Mouse (Mus musculus) ES-Bruce4 (cell line): Measurements from ENCODE around the gene Apol9b.
"Not testable (repeated sequence)": the region's sequence is repeated elsewhere in the genome, so short reads cannot be mapped to it uniquely, and the experiment has no call there.

ENCODE experiments used
- CTCF ChIP-seq: IDR thresholded peaks from one replicate; pipeline ENCODE4 v1.8.1; 2011; ENCODE audit warnings: low read depth, low read length
- EP300 ChIP-seq: IDR thresholded peaks from 2 replicates; pipeline ENCODE4 v1.6.1; 2011; ENCODE audit warnings: low read depth, low read length; ENCODE audit not compliant: insufficient read depth

GRCm38 (mm10) chr15:77708936-77709335 is 19.9 kb upstream of the Apol9b start:
- not testable (repeated sequence) for TF ChIP-seq EP300, CTCF
